ENCODE assay signal across 39 mouse cellular contexts in genomic region chr16:24022605-24023004, GRCm38 (mm10). TPM values are rescaled to one million over a fixed set of nuclear protein-coding genes. Genes with fewer than 3 reads are reported as not detected.
"Had no signal": no experiment of that assay in that cellular context is flagged by ENCODE, and none has a peak within 500 bp of the region (broad histone marks: within the 10 kb centered on the region; RNA-seq: fewer than 3 reads in every experiment).

No protein-coding gene starts in this region.

- H3K4me3 ChIP-seq: embryonic facial prominence, embryonic 10.5 days; embryonic facial prominence, embryonic 12.5 days; embryonic facial prominence, embryonic 13.5 days; embryonic facial prominence, embryonic 15.5 days; erythroblast, embryonic 14.5 days; forebrain, embryonic 10.5 days; forebrain, embryonic 12.5 days; forebrain, embryonic 13.5 days; forebrain, embryonic 15.5 days; gastrocnemius, adult 2 months; heart, adult 2 months had no signal

- H3K9me3 ChIP-seq: embryonic facial prominence, embryonic 10.5 days; embryonic facial prominence, embryonic 12.5 days; embryonic facial prominence, embryonic 13.5 days; embryonic facial prominence, embryonic 15.5 days; forebrain, embryonic 10.5 days; forebrain, embryonic 12.5 days; forebrain, embryonic 13.5 days; forebrain, embryonic 15.5 days had no signal

- DNase-seq: cerebellum, adult 2 months; cerebellum, adult 8-10 months; cerebellum, adult 9-10 months; cerebellum, adult 9-11 months; cerebellum, postnatal 10 days; cerebellum, postnatal 14 days; cerebellum, postnatal 25 days; cerebellum, postnatal 36 days; embryo, embryonic 11 days; forebrain, postnatal 0 days; gastrocnemius, adult 2 months; gastrocnemius, postnatal 10 days; gastrocnemius, postnatal 14 days; gastrocnemius, postnatal 25 days; gastrocnemius, postnatal 36 days; heart, adult 18-20 months; heart, adult 2 months had no signal

- H3K9ac ChIP-seq: embryonic facial prominence, embryonic 12.5 days; embryonic facial prominence, embryonic 13.5 days; embryonic facial prominence, embryonic 15.5 days; forebrain, embryonic 12.5 days; forebrain, embryonic 13.5 days; forebrain, embryonic 15.5 days; forebrain, postnatal 0 days had no signal

- H3K36me3 ChIP-seq: embryonic facial prominence, embryonic 10.5 days; embryonic facial prominence, embryonic 12.5 days; embryonic facial prominence, embryonic 13.5 days; embryonic facial prominence, embryonic 15.5 days; forebrain, embryonic 10.5 days; forebrain, embryonic 12.5 days; forebrain, embryonic 15.5 days had no signal

- H3K4me2 ChIP-seq: embryonic facial prominence, embryonic 12.5 days; embryonic facial prominence, embryonic 13.5 days; embryonic facial prominence, embryonic 15.5 days; forebrain, embryonic 12.5 days; forebrain, embryonic 13.5 days; forebrain, embryonic 15.5 days had no signal

- ATAC-seq: forebrain, embryonic 13.5 days; forebrain, embryonic 14.5 days; forebrain, embryonic 15.5 days; forebrain, embryonic 16.5 days; forebrain, postnatal 0 days had no signal

- H3K27me3 ChIP-seq: embryonic facial prominence, embryonic 12.5 days; embryonic facial prominence, embryonic 13.5 days; embryonic facial prominence, embryonic 15.5 days; forebrain, embryonic 12.5 days; forebrain, embryonic 13.5 days; forebrain, embryonic 15.5 days had no signal

- H3K27ac ChIP-seq: embryonic facial prominence, embryonic 10.5 days; embryonic facial prominence, embryonic 12.5 days; embryonic facial prominence, embryonic 13.5 days; embryonic facial prominence, embryonic 15.5 days; forebrain, embryonic 10.5 days; forebrain, embryonic 12.5 days; forebrain, embryonic 13.5 days; forebrain, embryonic 15.5 days; gastrocnemius, adult 2 months; heart, adult 2 months had no signal

- H3K4me1 ChIP-seq: embryonic facial prominence, embryonic 10.5 days; embryonic facial prominence, embryonic 12.5 days; embryonic facial prominence, embryonic 13.5 days; embryonic facial prominence, embryonic 15.5 days; forebrain, embryonic 12.5 days; forebrain, embryonic 15.5 days had no signal

RNA-seq across cellular contexts. Expression of gene Gm37419, which starts 34.3 kb away (rescaled TPM):
- total RNA-seq: common myeloid progenitor, adult 5-6 weeks; forebrain, postnatal 0 days; gastrocnemius, adult 18-20 months; gastrocnemius, adult 2 months; gastrocnemius, adult 8-10 months; gastrocnemius, postnatal 10 days; gastrocnemius, postnatal 14 days; gastrocnemius, postnatal 25 days; gastrocnemius, postnatal 36 days; gastrocnemius, postnatal 4 days; granulocyte monocyte progenitor cell, adult 5-6 weeks; heart, adult 18-20 months; heart, adult 2 months; heart, adult 8-10 months had no signal
- polyA plus RNA-seq: cerebellum, adult 2 months; cortical plate, adult 2 months; embryonic facial prominence, embryonic 10.5 days; embryonic facial prominence, embryonic 11.5 days; embryonic facial prominence, embryonic 12.5 days; embryonic facial prominence, embryonic 13.5 days; embryonic facial prominence, embryonic 14.5 days; embryonic facial prominence, embryonic 15.5 days; erythroblast, embryonic 14.5 days; forebrain, embryonic 10.5 days; forebrain, embryonic 11.5 days; forebrain, embryonic 12.5 days; forebrain, embryonic 13.5 days; forebrain, embryonic 14.5 days; forebrain, embryonic 16.5 days; forebrain, postnatal 0 days; frontal cortex, adult 2 months; heart, adult 2 months had no signal
